Mouse (Mus musculus): ENCODE results near the gene Pir.

Pir gene

GRCm38 (mm10) chrX:164420518-164420917 lies 151.3 kb downstream of the Pir start:
- no peak for ATAC-seq (ENCODE audit: low TSS enrichment)

Measured in frontal cortex, adult (tissue).